Mouse (Mus musculus): ENCODE data around the gene Olfr131. TPM values are rescaled to one million over a fixed set of nuclear protein-coding genes. Genes with fewer than 3 reads are reported as not detected.

Olfr131 gene
- polyA plus RNA-seq (2012; rRNA removed), result not detected in 2 replicates

DNA sequence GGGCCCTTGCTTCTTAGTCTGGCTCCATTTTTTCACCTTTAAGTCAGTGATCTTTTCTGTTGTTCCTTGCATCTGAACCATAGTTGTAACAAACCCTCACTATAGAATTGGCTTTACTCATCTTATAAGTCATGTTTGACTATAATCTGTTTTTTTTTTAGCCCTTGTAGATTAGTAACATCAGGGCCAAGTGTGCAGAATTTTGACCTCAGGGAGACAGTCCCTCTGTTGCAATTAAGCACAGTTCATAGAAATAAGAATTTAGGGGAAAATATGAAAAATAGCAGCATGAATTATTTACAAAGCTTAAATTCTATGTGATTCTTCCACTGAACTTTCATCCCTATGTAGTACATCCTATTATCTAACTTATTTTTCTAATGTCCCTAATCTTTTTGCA lies at the start of gene Olfr131:
Olfr131 (minus strand) TSS at position 101 of the 400 bp plus-strand sequence.

DNA sequence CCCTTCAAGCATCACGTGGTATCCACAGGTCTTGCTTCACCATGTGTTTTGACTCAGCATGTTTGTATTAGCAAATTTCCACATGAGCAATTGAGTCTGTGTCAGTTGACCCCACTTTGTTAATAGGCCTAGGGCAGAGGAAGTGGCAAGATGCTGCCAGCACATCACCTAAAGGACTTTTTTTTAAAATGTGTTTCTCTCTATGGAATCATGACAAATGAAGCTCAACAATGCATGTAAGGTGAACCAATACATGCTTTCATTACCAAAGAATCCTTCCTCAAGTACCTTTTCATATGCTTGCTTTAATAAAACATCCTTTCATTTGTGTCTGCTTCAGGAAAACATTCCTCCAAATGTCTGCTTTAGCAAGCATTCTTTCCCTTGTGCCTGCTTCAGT lies 45.9 kb upstream of the Olfr131 start, which contains the start of gene Olfr132:
Olfr132 (minus strand) TSS at position 101 of the 400 bp plus-strand sequence.

DNA sequence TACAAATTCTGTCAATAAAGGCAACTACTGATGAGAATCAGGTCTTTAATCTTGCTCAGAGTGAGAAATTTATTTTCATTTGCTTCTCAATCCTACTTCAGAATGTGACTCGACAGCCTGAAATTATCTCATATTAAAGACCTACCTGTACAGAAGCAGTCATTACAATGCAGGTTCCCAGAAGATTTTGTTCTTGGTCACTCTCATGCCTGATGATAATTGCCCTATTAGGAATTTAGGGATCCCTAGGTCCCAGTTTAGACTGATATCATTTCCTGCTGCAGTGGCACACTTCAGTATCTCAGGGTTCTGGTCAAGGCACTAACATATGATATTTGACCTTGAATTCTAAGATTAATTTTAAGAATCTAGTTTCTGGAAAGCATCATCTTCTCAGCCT lies 24.9 kb downstream of the Olfr131 start, which contains the start of gene Olfr130:
Olfr130 (plus strand) TSS at position 301 of the 400 bp plus-strand sequence.

DNA sequence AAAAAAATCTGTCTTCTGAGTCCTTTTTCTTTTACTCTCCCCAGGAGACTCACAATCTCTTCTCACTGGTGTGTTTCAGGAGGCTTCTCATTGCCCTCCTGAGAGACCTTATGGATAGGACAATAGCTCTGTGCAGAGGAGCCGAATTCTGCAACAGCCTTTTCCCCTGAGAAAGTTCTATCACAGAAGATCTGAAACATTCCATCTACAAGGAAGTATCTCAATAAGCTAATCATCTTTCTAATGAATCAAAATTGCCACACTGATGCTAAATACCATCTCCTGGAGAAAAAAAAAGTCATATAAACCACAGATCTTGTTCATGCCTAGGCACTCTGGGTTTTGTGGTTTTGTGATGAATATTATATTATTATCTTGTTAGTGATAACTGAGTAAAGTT lies 28.5 kb downstream of the Olfr131 start, which contains the start of gene Olfr129:
Olfr129 (minus strand) TSS at position 101 of the 400 bp plus-strand sequence.

Other genes starting within 250 kb of the Olfr131 start
- not detected in 2 replicates for gene Olfr126, start 241.2 kb downstream of the Olfr131 start, polyA plus RNA-seq (2012; rRNA removed)
- gene Olfr127, start 188.3 kb downstream of the Olfr131 start, polyA plus RNA-seq (2012; rRNA removed), result not detected in 2 replicates
- gene Olfr128, start 168.1 kb downstream of the Olfr131 start, polyA plus RNA-seq (2012; rRNA removed), result not detected in 2 replicates
- not detected in 2 replicates for gene Olfr761, start 135.6 kb downstream of the Olfr131 start, polyA plus RNA-seq (2012; rRNA removed)
- not detected in 2 replicates for gene Olfr129, start 28.6 kb downstream of the Olfr131 start, polyA plus RNA-seq (2012; rRNA removed)
- not detected in 2 replicates for gene Olfr130, start 24.8 kb downstream of the Olfr131 start, polyA plus RNA-seq (2012; rRNA removed)
- gene Olfr132, start 45.8 kb upstream of the Olfr131 start, polyA plus RNA-seq (2012; rRNA removed), result not detected in 2 replicates
- gene Olfr133, start 56.6 kb upstream of the Olfr131 start, polyA plus RNA-seq (2012; rRNA removed), result not detected in 2 replicates
- gene Olfr134, start 82.7 kb upstream of the Olfr131 start, polyA plus RNA-seq (2012; rRNA removed), result not detected in 2 replicates
- gene Olfr135, start 115.6 kb upstream of the Olfr131 start, polyA plus RNA-seq (2012; rRNA removed), result not detected in 2 replicates
- not detected in 2 replicates for gene Olfr138, start 172.3 kb upstream of the Olfr131 start, polyA plus RNA-seq (2012; rRNA removed)
- gene Olfr137, start 218.9 kb upstream of the Olfr131 start, polyA plus RNA-seq (2012; rRNA removed), result not detected in 2 replicates
- gene Olfr136, start 241.1 kb upstream of the Olfr131 start, polyA plus RNA-seq (2012; rRNA removed), result not detected in 2 replicates

All from stomach, adult 2 months (tissue).